Mouse (Mus musculus): Measurements from ENCODE around the gene Tmem52b. TPM values are rescaled to one million over a fixed set of nuclear protein-coding genes. Genes with fewer than 3 reads are reported as not detected.

Gene Tmem52b
- polyA plus RNA-seq, 1 experiment = not detected

- Histone ChIP-seq H3K27ac (replicated peaks; ENCODE audit: low read depth, low read length) (no peak overlapping the region), H3K4me1 (ENCODE audit: control insufficient read depth, insufficient read depth, insufficient read length, low read length) (no peaks in the 10 kb centered on the region; the same call in 1 of the 2 replicates), H3K4me3 (ENCODE audit: insufficient read depth, low read depth, low read length) (no peak overlapping the region)
Observed at GRCm38 (mm10) chr6:129515068-129515467, 2.7 kb downstream of the Tmem52b start.

GRCm38 (mm10) chr6:129516388-129516787 is 4.0 kb downstream of the Tmem52b start:
- no peaks in the 10 kb centered on the region; the same call in 1 of the 2 replicates for H3K4me1 ChIP-seq (ENCODE audit: control insufficient read depth, insufficient read depth, insufficient read length, low read length)

GRCm38 (mm10) chr6:129517752-129518408 is 5.5 kb downstream of the Tmem52b start:
- Histone ChIP-seq H3K27ac (replicated peaks; ENCODE audit: low read depth, low read length) (no peak overlapping the region), H3K4me1 (ENCODE audit: control insufficient read depth, insufficient read depth, insufficient read length, low read length) (no peaks in the 10 kb centered on the region; the same call in 1 of the 2 replicates), H3K4me3 (ENCODE audit: insufficient read depth, low read depth, low read length) (no peak overlapping the region)

More at GRCm38 (mm10) chr6:129516388-129516787, 4.0 kb downstream of the Tmem52b start:
- no peak overlapping the region for H3K4me3 ChIP-seq (ENCODE audit: insufficient read depth, low read depth, low read length)
- H3K27ac ChIP-seq (replicated peaks; ENCODE audit: low read depth, low read length) = no peak overlapping the region

GRCm38 (mm10) chr6:129526069-129526468 is 13.7 kb downstream of the Tmem52b start:
- H3K4me1 ChIP-seq (ENCODE audit: control insufficient read depth, insufficient read depth, insufficient read length, low read length) = no peaks in the 10 kb centered on the region; the same call in 1 of the 2 replicates
- H3K4me3 ChIP-seq (ENCODE audit: insufficient read depth, low read depth, low read length) = no peak overlapping the region
- no peak overlapping the region for H3K27ac ChIP-seq (replicated peaks; ENCODE audit: low read depth, low read length)

- H3K27ac ChIP-seq (replicated peaks; ENCODE audit: low read depth, low read length) = no peak overlapping the region
- peaks cover 2% of the 10 kb centered on the region; the same call in 1 of the 2 replicates for H3K4me1 ChIP-seq (ENCODE audit: control insufficient read depth, insufficient read depth, insufficient read length, low read length)
- H3K4me3 ChIP-seq (ENCODE audit: insufficient read depth, low read depth, low read length) = no peak overlapping the region
Observed at GRCm38 (mm10) chr6:129527416-129527815, 15.1 kb downstream of the Tmem52b start.

- H3K4me3 ChIP-seq (ENCODE audit: insufficient read depth, low read depth, low read length) = no peak overlapping the region
- no peak overlapping the region for H3K27ac ChIP-seq (replicated peaks; ENCODE audit: low read depth, low read length)
- peaks cover 4% of the 10 kb centered on the region; the same call in 1 of the 2 replicates for H3K4me1 ChIP-seq (ENCODE audit: control insufficient read depth, insufficient read depth, insufficient read length, low read length)
Observed at GRCm38 (mm10) chr6:129529605-129530004, 17.2 kb downstream of the Tmem52b start.

GRCm38 (mm10) chr6:129530261-129530660 is 17.9 kb downstream of the Tmem52b start:
- no peak overlapping the region for H3K27ac ChIP-seq (replicated peaks; ENCODE audit: low read depth, low read length)
- H3K4me3 ChIP-seq (ENCODE audit: insufficient read depth, low read depth, low read length) = no peak overlapping the region

GRCm38 (mm10) chr6:129532556-129532941 is 20.2 kb downstream of the Tmem52b start:
- peak overlapping the region; percentile 90 for H3K27ac ChIP-seq (replicated peaks; ENCODE audit: low read depth, low read length)
- H3K4me3 ChIP-seq (ENCODE audit: insufficient read depth, low read depth, low read length) = peak overlapping the region; percentile 91
- H3K4me1 ChIP-seq (ENCODE audit: control insufficient read depth, insufficient read depth, insufficient read length, low read length) = peaks cover 16% of the 10 kb centered on the region

More at GRCm38 (mm10) chr6:129530261-129530660, 17.9 kb downstream of the Tmem52b start:
- H3K4me1 ChIP-seq (ENCODE audit: control insufficient read depth, insufficient read depth, insufficient read length, low read length) = peaks cover 10% of the 10 kb centered on the region

- Histone ChIP-seq H3K27ac (replicated peaks; ENCODE audit: low read depth, low read length) (peak within 1 kb of the TSS; percentile 90), H3K4me3 (ENCODE audit: insufficient read depth, low read depth, low read length) (peak within 1 kb of the TSS; percentile 91), H3K4me1 (ENCODE audit: control insufficient read depth, insufficient read depth, insufficient read length, low read length) (peaks cover 16% of the 10 kb centered on the region)
Observed at GRCm38 (mm10) chr6:129532942-129533860, 20.8 kb downstream of the Tmem52b start, which contains the start of gene Gabarapl1. Gene Gabarapl1 (plus strand): TSS chr6:129533160.

GRCm38 (mm10) chr6:129534057-129534456 is 21.7 kb downstream of the Tmem52b start:
- Histone ChIP-seq H3K4me3 (ENCODE audit: insufficient read depth, low read depth, low read length) (peak overlapping the region; percentile 91), H3K4me1 (ENCODE audit: control insufficient read depth, insufficient read depth, insufficient read length, low read length) (peaks cover 16% of the 10 kb centered on the region), H3K27ac (replicated peaks; ENCODE audit: low read depth, low read length) (no peak overlapping the region)

GRCm38 (mm10) chr6:129534627-129535190 is 22.4 kb downstream of the Tmem52b start:
- no peak overlapping the region for H3K27ac ChIP-seq (replicated peaks; ENCODE audit: low read depth, low read length)
- peak overlapping the region; percentile 91 for H3K4me3 ChIP-seq (ENCODE audit: insufficient read depth, low read depth, low read length)
- H3K4me1 ChIP-seq (ENCODE audit: control insufficient read depth, insufficient read depth, insufficient read length, low read length) = peaks cover 16% of the 10 kb centered on the region

- Histone ChIP-seq H3K4me3 (ENCODE audit: insufficient read depth, low read depth, low read length) (0 out of 2 replicates have a peak overlapping the region, but pooled peaks have one; percentile 1), H3K4me1 (ENCODE audit: control insufficient read depth, insufficient read depth, insufficient read length, low read length) (peaks cover 16% of the 10 kb centered on the region), H3K27ac (replicated peaks; ENCODE audit: low read depth, low read length) (no peak overlapping the region)
Observed at GRCm38 (mm10) chr6:129535723-129536122, 23.4 kb downstream of the Tmem52b start.

GRCm38 (mm10) chr6:129538555-129538954 is 26.2 kb downstream of the Tmem52b start:
- Histone ChIP-seq H3K27ac (replicated peaks; ENCODE audit: low read depth, low read length) (no peak overlapping the region), H3K4me1 (ENCODE audit: control insufficient read depth, insufficient read depth, insufficient read length, low read length) (peaks cover 14% of the 10 kb centered on the region), H3K4me3 (ENCODE audit: insufficient read depth, low read depth, low read length) (no peak overlapping the region)

- Histone ChIP-seq H3K27ac (replicated peaks; ENCODE audit: low read depth, low read length) (no peak overlapping the region), H3K4me3 (ENCODE audit: insufficient read depth, low read depth, low read length) (no peak overlapping the region), H3K4me1 (ENCODE audit: control insufficient read depth, insufficient read depth, insufficient read length, low read length) (no peaks in the 10 kb centered on the region)
Observed at GRCm38 (mm10) chr6:129541931-129542330, 29.6 kb downstream of the Tmem52b start.

GRCm38 (mm10) chr6:129542540-129542939 is 30.2 kb downstream of the Tmem52b start:
- Histone ChIP-seq H3K4me1 (ENCODE audit: control insufficient read depth, insufficient read depth, insufficient read length, low read length) (no peaks in the 10 kb centered on the region), H3K27ac (replicated peaks; ENCODE audit: low read depth, low read length) (no peak overlapping the region)

More at GRCm38 (mm10) chr6:129542540-129542939, 30.2 kb downstream of the Tmem52b start:
- no peak overlapping the region for H3K4me3 ChIP-seq (ENCODE audit: insufficient read depth, low read depth, low read length)

Measured in brown adipose tissue, adult 24 weeks (tissue).